Mouse (Mus musculus): ENCODE measurements at regions not wholly inside any gene's neighbourhood (a gene's known extent, or its start where the extent isn't known, plus 50 kb on each side); places are given as distances from the start of the nearest gene placed in this dataset.

- no peak for DNase-seq (ENCODE audit: low spot score in 2 of 2)
Observed at GRCm38 (mm10) chr8:32958331-32958730, 470.2 kb upstream of the 5930422O12Rik start.

- DNase-seq (ENCODE audit: low spot score in 2 of 2), result no peak
Observed at GRCm38 (mm10) chr8:32958855-32959254, 469.7 kb upstream of the 5930422O12Rik start.

GRCm38 (mm10) chr8:32959326-32960064 lies 469.0 kb upstream of the 5930422O12Rik start:
- no peak for DNase-seq (ENCODE audit: low spot score in 2 of 2)

- no peak for DNase-seq (ENCODE audit: low spot score in 2 of 2)
Observed at GRCm38 (mm10) chr8:32990216-32990615, 438.3 kb upstream of the 5930422O12Rik start.

GRCm38 (mm10) chr8:33003967-33004564 lies 424.4 kb upstream of the 5930422O12Rik start:
- DNase-seq (ENCODE audit: low spot score in 2 of 2), result no peak

- peak in 1 of 2 experiments; percentile 34 for DNase-seq (ENCODE audit: low spot score in 2 of 2)
Observed at GRCm38 (mm10) chr8:33004570-33004969, 423.9 kb upstream of the 5930422O12Rik start.

- DNase-seq (ENCODE audit: low spot score in 2 of 2), result no peak
Observed at GRCm38 (mm10) chr8:33010106-33010505, 418.4 kb upstream of the 5930422O12Rik start.

- DNase-seq (ENCODE audit: low spot score in 2 of 2), result no peak
Observed at GRCm38 (mm10) chr8:33012784-33013183, 415.7 kb upstream of the 5930422O12Rik start.

- DNase-seq (ENCODE audit: low spot score in 2 of 2), result no peak
Observed at GRCm38 (mm10) chr8:33015861-33016260, 412.6 kb upstream of the 5930422O12Rik start.

GRCm38 (mm10) chr8:33026973-33027372 lies 401.5 kb upstream of the 5930422O12Rik start:
- no peak for DNase-seq (ENCODE audit: low spot score in 2 of 2)

GRCm38 (mm10) chr8:33029453-33029852 lies 399.1 kb upstream of the 5930422O12Rik start:
- DNase-seq (ENCODE audit: low spot score in 2 of 2), result no peak

- DNase-seq (ENCODE audit: low spot score in 2 of 2), result no peak
Observed at GRCm38 (mm10) chr8:33052017-33052416, 376.5 kb upstream of the 5930422O12Rik start.

GRCm38 (mm10) chr8:33065566-33065965 lies 362.9 kb upstream of the 5930422O12Rik start:
- DNase-seq (ENCODE audit: low spot score in 2 of 2), result no peak

- no peak for DNase-seq (ENCODE audit: low spot score in 2 of 2)
Observed at GRCm38 (mm10) chr8:33066168-33066567, 362.3 kb upstream of the 5930422O12Rik start.

GRCm38 (mm10) chr8:33067453-33068039 lies 361.0 kb upstream of the 5930422O12Rik start:
- peak in 1 of 2 experiments; percentile 14 for DNase-seq (ENCODE audit: low spot score in 2 of 2)

- no peak for DNase-seq (ENCODE audit: low spot score in 2 of 2)
Observed at GRCm38 (mm10) chr8:33068468-33068867, 360.0 kb upstream of the 5930422O12Rik start.

- DNase-seq (ENCODE audit: low spot score in 2 of 2), result no peak
Observed at GRCm38 (mm10) chr8:33075186-33075585, 353.3 kb upstream of the 5930422O12Rik start.

GRCm38 (mm10) chr8:33076253-33076652 lies 352.3 kb upstream of the 5930422O12Rik start:
- DNase-seq (ENCODE audit: low spot score in 2 of 2), result no peak

- DNase-seq (ENCODE audit: low spot score in 2 of 2), result no peak
Observed at GRCm38 (mm10) chr8:33078125-33078524, 350.4 kb upstream of the 5930422O12Rik start.

- peak in 1 of 2 experiments; percentile 29 for DNase-seq (ENCODE audit: low spot score in 2 of 2)
Observed at GRCm38 (mm10) chr8:33079867-33080585, 348.5 kb upstream of the 5930422O12Rik start.

GRCm38 (mm10) chr8:33081941-33082340 lies 346.6 kb upstream of the 5930422O12Rik start:
- DNase-seq (ENCODE audit: low spot score in 2 of 2), result peak in 1 of 2 experiments; percentile 17

GRCm38 (mm10) chr8:33085461-33085860 lies 343.0 kb upstream of the 5930422O12Rik start:
- DNase-seq (ENCODE audit: low spot score in 2 of 2), result no peak
